Mouse (Mus musculus): Measurements from ENCODE around the gene Ccdc33. TPM values are rescaled to one million over a fixed set of nuclear protein-coding genes. Genes with fewer than 3 reads are reported as not detected.
A peak's percentile ranks its signal among the peaks of the same experiment; 100 is the strongest.

Ccdc33 gene
- polyA plus RNA-seq, 1 experiment from 2014 or later, result 0.13 TPM

- no peaks in the 10 kb centered on the region for H3K27me3 ChIP-seq (ENCODE audit: control insufficient read depth, insufficient read depth, low read length)
- H3K4me1 ChIP-seq (replicated peaks; ENCODE audit: control insufficient read depth, insufficient read depth, low read length), result peaks cover 17% of the 10 kb centered on the region
- ATAC-seq (ENCODE audit: low FRiP score) (peak; percentile 90), DNase-seq (ENCODE audit: low spot score) (peak; percentile 82)
- no peaks in the 10 kb centered on the region for H3K9me3 ChIP-seq (ENCODE audit: control insufficient read depth, low read length)
- 1% methylated on average over 6 of the region's 6 CpGs for WGBS
- H3K36me3 ChIP-seq (replicated peaks; ENCODE audit: control insufficient read depth, insufficient read depth), result no peaks in the 10 kb centered on the region
- peak overlapping the region; percentile 14; the same call in 1 of the 2 replicates for H3K4me3 ChIP-seq (replicated peaks; ENCODE audit: low read length)
- peak overlapping the region; percentile 45 for H3K4me2 ChIP-seq (replicated peaks)
- peak overlapping the region; percentile 90 for H3K27ac ChIP-seq
- peak overlapping the region; percentile 52 for H3K9ac ChIP-seq
These were observed 109.6 kb downstream of the Ccdc33 start for GRCm38 (mm10) chr9:58009015-58009362.

- peak overlapping the region; percentile 90 for H3K27ac ChIP-seq
- H3K4me2 ChIP-seq (replicated peaks), result peak overlapping the region; percentile 45
- DNase-seq (ENCODE audit: low spot score), result peak; percentile 27
- peaks cover 17% of the 10 kb centered on the region for H3K4me1 ChIP-seq (replicated peaks; ENCODE audit: control insufficient read depth, insufficient read depth, low read length)
- peak overlapping the region; percentile 14; the same call in 1 of the 2 replicates for H3K4me3 ChIP-seq (replicated peaks; ENCODE audit: low read length)
- WGBS, result 45% methylated on average over 12 of the region's 12 CpGs
- no peaks in the 10 kb centered on the region for H3K27me3 ChIP-seq (ENCODE audit: control insufficient read depth, insufficient read depth, low read length)
- no peaks in the 10 kb centered on the region for H3K36me3 ChIP-seq (replicated peaks; ENCODE audit: control insufficient read depth, insufficient read depth)
- peak overlapping the region; percentile 52 for H3K9ac ChIP-seq
- no peaks in the 10 kb centered on the region for H3K9me3 ChIP-seq (ENCODE audit: control insufficient read depth, low read length)
- ATAC-seq (ENCODE audit: low FRiP score), result peak; percentile 75
These were observed 110.1 kb downstream of the Ccdc33 start for GRCm38 (mm10) chr9:58008336-58009014.

- DNase-seq (ENCODE audit: low spot score) (no peak), ATAC-seq (ENCODE audit: low FRiP score) (no peak)
- WGBS, result 85% methylated on average over 16 of the region's 16 CpGs
- H3K27me3 ChIP-seq (ENCODE audit: control insufficient read depth, insufficient read depth, low read length), result peaks cover under 1% of the 10 kb centered on the region; the same call in 1 of the 2 replicates
- H3K9ac ChIP-seq, result no peak within 1 kb of the TSS
- H3K27ac ChIP-seq, result no peak within 1 kb of the TSS
- no peak within 1 kb of the TSS for H3K4me2 ChIP-seq (replicated peaks)
- H3K4me1 ChIP-seq (replicated peaks; ENCODE audit: control insufficient read depth, insufficient read depth, low read length), result peaks cover 17% of the 10 kb centered on the region
- no peaks in the 10 kb centered on the region for H3K9me3 ChIP-seq (ENCODE audit: control insufficient read depth, low read length)
- no peak within 1 kb of the TSS for H3K4me3 ChIP-seq (replicated peaks; ENCODE audit: low read length)
- no peaks in the 10 kb centered on the region for H3K36me3 ChIP-seq (replicated peaks; ENCODE audit: control insufficient read depth, insufficient read depth)
These were observed 112.7 kb downstream of the Ccdc33 start, which contains the start of gene Cyp11a1 for GRCm38 (mm10) chr9:58005753-58006461. Gene Cyp11a1, plus strand, starts transcription at chr9:58006411.

GRCm38 (mm10) chr9:58003272-58003671 lies 115.4 kb downstream of the Ccdc33 start:
- H3K27ac ChIP-seq, result no peak overlapping the region
- DNase-seq (ENCODE audit: low spot score), result no peak
- peaks cover 3% of the 10 kb centered on the region for H3K4me1 ChIP-seq (replicated peaks; ENCODE audit: control insufficient read depth, insufficient read depth, low read length)
- H3K27me3 ChIP-seq (ENCODE audit: control insufficient read depth, insufficient read depth, low read length), result peaks cover 8% of the 10 kb centered on the region
- 32% methylated on average over 2 of the region's 2 CpGs for WGBS
- H3K9ac ChIP-seq, result no peak overlapping the region
- ATAC-seq (ENCODE audit: low FRiP score), result no peak
- H3K9me3 ChIP-seq (ENCODE audit: control insufficient read depth, low read length), result no peaks in the 10 kb centered on the region
- no peaks in the 10 kb centered on the region for H3K36me3 ChIP-seq (replicated peaks; ENCODE audit: control insufficient read depth, insufficient read depth)
- H3K4me3 ChIP-seq (replicated peaks; ENCODE audit: low read length), result no peak overlapping the region
- no peak overlapping the region for H3K4me2 ChIP-seq (replicated peaks)

GRCm38 (mm10) chr9:57999676-58000075 lies 118.9 kb downstream of the Ccdc33 start:
- no peak for DNase-seq (ENCODE audit: low spot score)
- 57% methylated on average over 2 of the region's 2 CpGs for WGBS
- Histone ChIP-seq H3K36me3 (replicated peaks; ENCODE audit: control insufficient read depth, insufficient read depth) (no peaks in the 10 kb centered on the region), H3K4me3 (replicated peaks; ENCODE audit: low read length) (no peak overlapping the region), H3K4me2 (replicated peaks) (no peak overlapping the region), H3K27me3 (ENCODE audit: control insufficient read depth, insufficient read depth, low read length) (peaks cover 15% of the 10 kb centered on the region), H3K27ac (no peak overlapping the region), H3K4me1 (replicated peaks; ENCODE audit: control insufficient read depth, insufficient read depth, low read length) (peaks cover 8% of the 10 kb centered on the region), H3K9ac (no peak overlapping the region), H3K9me3 (ENCODE audit: control insufficient read depth, low read length) (no peaks in the 10 kb centered on the region)
- no peak for ATAC-seq (ENCODE audit: low FRiP score)

DNA sequence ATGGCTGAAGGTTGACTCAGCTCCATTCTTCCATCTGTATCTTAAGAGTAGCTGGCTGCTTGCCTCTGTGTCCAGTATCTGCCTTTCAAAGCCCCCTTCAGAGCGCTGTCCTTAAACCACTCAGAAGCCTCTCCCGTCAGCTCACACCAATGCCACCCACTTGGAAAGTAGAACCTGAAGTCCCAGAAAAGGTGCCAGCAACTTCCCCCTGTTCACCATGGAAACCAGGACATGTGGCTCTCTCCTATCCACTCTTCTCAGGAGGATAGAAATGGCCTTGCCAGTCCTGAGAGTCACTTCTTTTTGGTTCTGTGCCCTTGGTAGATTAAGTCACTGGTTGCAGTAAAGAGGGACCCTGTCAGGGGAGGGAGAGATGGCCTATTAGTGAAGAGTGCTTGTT lies 119.9 kb downstream of the Ccdc33 start:
- Histone ChIP-seq H3K4me3 (replicated peaks; ENCODE audit: low read length) (no peak overlapping the region), H3K9me3 (ENCODE audit: control insufficient read depth, low read length) (no peaks in the 10 kb centered on the region), H3K4me2 (replicated peaks) (no peak overlapping the region), H3K9ac (no peak overlapping the region), H3K36me3 (replicated peaks; ENCODE audit: control insufficient read depth, insufficient read depth) (no peaks in the 10 kb centered on the region), H3K27ac (no peak overlapping the region), H3K4me1 (replicated peaks; ENCODE audit: control insufficient read depth, insufficient read depth, low read length) (peaks cover 8% of the 10 kb centered on the region), H3K27me3 (ENCODE audit: control insufficient read depth, insufficient read depth, low read length) (peaks cover 15% of the 10 kb centered on the region)
- no peak for ATAC-seq (ENCODE audit: low FRiP score)
- 51% methylated on average over 2 of the region's 2 CpGs for WGBS
- DNase-seq (ENCODE audit: low spot score), result no peak

GRCm38 (mm10) chr9:57998032-57998659 lies 120.5 kb downstream of the Ccdc33 start:
- DNase-seq (ENCODE audit: low spot score) (peak; percentile 93), ATAC-seq (ENCODE audit: low FRiP score) (peak; percentile 90)
- Histone ChIP-seq H3K9ac (peak overlapping the region; percentile 41), H3K4me2 (replicated peaks) (peak overlapping the region; percentile 61), H3K36me3 (replicated peaks; ENCODE audit: control insufficient read depth, insufficient read depth) (no peaks in the 10 kb centered on the region), H3K9me3 (ENCODE audit: control insufficient read depth, low read length) (no peaks in the 10 kb centered on the region), H3K27ac (no peak overlapping the region; the same call in 1 of the 2 replicates), H3K27me3 (ENCODE audit: control insufficient read depth, insufficient read depth, low read length) (peaks cover 15% of the 10 kb centered on the region), H3K4me1 (replicated peaks; ENCODE audit: control insufficient read depth, insufficient read depth, low read length) (peaks cover 11% of the 10 kb centered on the region), H3K4me3 (replicated peaks; ENCODE audit: low read length) (peak overlapping the region; percentile 25)
- 2% methylated on average over 20 of the region's 20 CpGs for WGBS

- H3K36me3 ChIP-seq (replicated peaks; ENCODE audit: control insufficient read depth, insufficient read depth), result no peaks in the 10 kb centered on the region
- 24% methylated on average over 13 of the region's 13 CpGs for WGBS
- DNase-seq (ENCODE audit: low spot score) (no peak), ATAC-seq (ENCODE audit: low FRiP score) (no peak; the same call in 1 of the 2 replicates)
- no peaks in the 10 kb centered on the region for H3K9me3 ChIP-seq (ENCODE audit: control insufficient read depth, low read length)
- no peak overlapping the region; the same call in 1 of the 2 replicates for H3K27ac ChIP-seq
- peak overlapping the region; percentile 41 for H3K9ac ChIP-seq
- H3K4me1 ChIP-seq (replicated peaks; ENCODE audit: control insufficient read depth, insufficient read depth, low read length), result peaks cover 13% of the 10 kb centered on the region
- peak overlapping the region; percentile 61 for H3K4me2 ChIP-seq (replicated peaks)
- H3K27me3 ChIP-seq (ENCODE audit: control insufficient read depth, insufficient read depth, low read length), result peaks cover 15% of the 10 kb centered on the region
- peak overlapping the region; percentile 25 for H3K4me3 ChIP-seq (replicated peaks; ENCODE audit: low read length)
These were observed 121.1 kb downstream of the Ccdc33 start for GRCm38 (mm10) chr9:57997511-57998031.

- WGBS, result 38% methylated on average over 4 of the region's 4 CpGs
- Histone ChIP-seq H3K27me3 (ENCODE audit: control insufficient read depth, insufficient read depth, low read length) (peaks cover 12% of the 10 kb centered on the region), H3K27ac (no peak overlapping the region), H3K4me1 (replicated peaks; ENCODE audit: control insufficient read depth, insufficient read depth, low read length) (peaks cover 13% of the 10 kb centered on the region), H3K9me3 (ENCODE audit: control insufficient read depth, low read length) (no peaks in the 10 kb centered on the region), H3K9ac (no peak overlapping the region), H3K4me2 (replicated peaks) (no peak overlapping the region), H3K4me3 (replicated peaks; ENCODE audit: low read length) (no peak overlapping the region), H3K36me3 (replicated peaks; ENCODE audit: control insufficient read depth, insufficient read depth) (no peaks in the 10 kb centered on the region)
- DNase-seq (ENCODE audit: low spot score) (peak; percentile 65), ATAC-seq (ENCODE audit: low FRiP score) (no peak)
These were observed 123.3 kb downstream of the Ccdc33 start for GRCm38 (mm10) chr9:57995282-57995681.
